Mouse (Mus musculus): ENCODE results near the gene Gm5726. TPM values are rescaled to one million over a fixed set of nuclear protein-coding genes. Genes with fewer than 3 reads are reported as not detected.
"Not testable (repeated sequence)": the region's sequence is repeated elsewhere in the genome, so short reads cannot be mapped to it uniquely, and the experiment has no call there.

Gene Gm5726
- polyA plus RNA-seq (2015; fragmentation: Nextera tagmentation; extraction: Ambion mirVana) = not detected in 2 replicates

DNA sequence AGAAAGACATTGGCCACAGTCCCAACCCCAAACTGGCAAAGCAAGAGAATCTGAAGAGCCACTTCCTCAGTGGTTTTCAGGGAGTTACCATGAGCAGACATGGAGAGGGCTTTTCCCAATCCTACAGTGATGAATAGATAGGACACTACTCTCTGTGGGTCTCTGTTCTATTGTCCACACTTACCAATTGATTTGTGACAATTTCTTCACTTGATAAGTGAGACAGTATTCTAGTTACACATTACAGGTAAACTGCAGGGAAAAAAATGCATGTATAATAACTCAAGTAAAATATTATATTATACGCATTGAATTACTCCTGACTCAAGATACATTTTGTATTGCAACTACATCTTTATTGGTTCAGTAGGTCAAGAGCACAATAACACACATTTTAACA, at the start of gene Gm5726:
Gene Gm5726 (minus strand): TSS at position 101 of the 400 bp plus-strand sequence.
- not testable (repeated sequence) for H3K9me3 ChIP-seq (ENCODE audit: control insufficient read depth, low read length); H3K9ac ChIP-seq (ENCODE audit: low read depth, low read length); ATAC-seq; H3K27me3 ChIP-seq (replicated peaks; ENCODE audit: control insufficient read depth, insufficient read depth, low read length); H3K4me3 ChIP-seq (ENCODE audit: low read length); H3K27ac ChIP-seq (ENCODE audit: low read depth, low read length); H3K4me1 ChIP-seq (ENCODE audit: control insufficient read depth, insufficient read depth, low read depth, low read length); H3K4me2 ChIP-seq (ENCODE audit: low read length); H3K36me3 ChIP-seq (ENCODE audit: control insufficient read depth, insufficient read depth, low read length)
- WGBS = no CpG with 5 or more reads among the region's 1 CpGs

DNA sequence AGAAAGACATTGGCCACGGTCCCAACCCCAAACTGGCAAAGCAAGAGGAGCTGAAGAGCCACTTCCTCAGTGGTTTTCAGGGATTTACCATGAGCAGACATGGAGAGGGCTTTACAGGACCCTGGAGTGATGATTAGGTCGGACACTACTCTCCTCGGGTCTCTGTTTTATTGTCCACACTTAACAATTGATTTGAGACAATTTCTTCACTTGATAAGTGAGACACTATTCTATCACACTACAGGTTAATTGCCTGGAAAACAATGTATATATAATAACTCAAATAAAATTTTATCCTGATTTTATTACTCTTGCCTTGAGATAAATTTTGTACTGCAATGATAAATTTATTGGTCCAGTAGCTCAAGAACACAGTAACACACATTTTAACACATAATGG, 30.6 kb upstream of the Gm5726 start, which contains the start of gene Gm4141:
Gene Gm4141 (minus strand): TSS at position 101 of the 400 bp plus-strand sequence.
- no CpG with 5 or more reads among the region's 3 CpGs for WGBS
- not testable (repeated sequence) for H3K36me3 ChIP-seq (ENCODE audit: control insufficient read depth, insufficient read depth, low read length); H3K9me3 ChIP-seq (ENCODE audit: control insufficient read depth, low read length); H3K4me1 ChIP-seq (ENCODE audit: control insufficient read depth, insufficient read depth, low read depth, low read length); H3K27ac ChIP-seq (ENCODE audit: low read depth, low read length); ATAC-seq; H3K4me3 ChIP-seq (ENCODE audit: low read length); H3K4me2 ChIP-seq (ENCODE audit: low read length); H3K9ac ChIP-seq (ENCODE audit: low read depth, low read length); H3K27me3 ChIP-seq (replicated peaks; ENCODE audit: control insufficient read depth, insufficient read depth, low read length)

DNA sequence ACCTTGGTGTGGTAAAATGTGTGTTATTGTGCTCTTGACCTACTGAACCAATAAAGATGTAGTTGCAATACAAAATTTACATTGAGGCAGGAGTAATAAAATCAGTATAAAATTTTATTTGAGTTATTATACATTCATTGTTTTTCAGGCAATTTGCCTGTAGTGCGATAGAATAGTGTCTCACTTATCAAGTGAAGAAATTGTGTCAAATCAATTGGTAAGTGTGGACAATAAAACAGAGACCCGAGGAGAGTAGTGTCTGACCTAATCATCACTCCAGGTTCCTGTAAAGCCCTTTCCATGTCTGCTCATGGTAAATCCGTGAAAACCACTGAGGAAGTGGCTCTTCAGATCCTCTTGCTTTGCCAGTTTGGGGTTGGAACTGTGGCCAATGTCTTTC, 12.0 kb downstream of the Gm5726 start, which contains the start of gene Vmn1r104:
Gene Vmn1r104 (plus strand): TSS at position 301 of the 400 bp plus-strand sequence.
- not testable (repeated sequence) for ATAC-seq; H3K27ac ChIP-seq (ENCODE audit: low read depth, low read length); H3K4me2 ChIP-seq (ENCODE audit: low read length); H3K9me3 ChIP-seq (ENCODE audit: control insufficient read depth, low read length); H3K9ac ChIP-seq (ENCODE audit: low read depth, low read length); H3K36me3 ChIP-seq (ENCODE audit: control insufficient read depth, insufficient read depth, low read length); H3K4me1 ChIP-seq (ENCODE audit: control insufficient read depth, insufficient read depth, low read depth, low read length); H3K4me3 ChIP-seq (ENCODE audit: low read length); H3K27me3 ChIP-seq (replicated peaks; ENCODE audit: control insufficient read depth, insufficient read depth, low read length)
- WGBS = no CpG with 5 or more reads among the region's 3 CpGs

DNA sequence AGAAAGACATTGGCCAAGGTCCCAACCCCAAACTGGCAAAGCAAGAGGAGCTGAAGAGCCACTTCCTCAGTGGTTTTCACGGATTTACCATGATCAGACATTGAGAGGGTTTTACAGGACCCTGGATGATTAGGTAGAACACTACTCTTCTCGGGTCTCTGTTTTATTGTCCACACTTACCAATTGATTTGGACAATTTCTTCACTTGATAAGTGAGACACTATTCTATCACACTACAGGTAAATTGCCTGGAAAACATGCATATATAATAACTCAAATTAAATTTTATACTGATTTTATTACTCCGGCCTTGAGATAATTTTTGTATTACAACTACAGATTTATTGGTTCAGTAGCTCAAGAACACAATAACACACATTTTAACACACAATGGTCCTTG, 35.1 kb downstream of the Gm5726 start, which contains the start of gene Vmn1r103:
Gene Vmn1r103 (minus strand): TSS at position 101 of the 400 bp plus-strand sequence.
- H3K9ac ChIP-seq (ENCODE audit: low read depth, low read length); ATAC-seq; H3K36me3 ChIP-seq (ENCODE audit: control insufficient read depth, insufficient read depth, low read length); H3K4me2 ChIP-seq (ENCODE audit: low read length); H3K9me3 ChIP-seq (ENCODE audit: control insufficient read depth, low read length); H3K4me1 ChIP-seq (ENCODE audit: control insufficient read depth, insufficient read depth, low read depth, low read length); H3K27ac ChIP-seq (ENCODE audit: low read depth, low read length); H3K4me3 ChIP-seq (ENCODE audit: low read length); H3K27me3 ChIP-seq (replicated peaks; ENCODE audit: control insufficient read depth, insufficient read depth, low read length): not testable (repeated sequence)
- WGBS = no CpG with 5 or more reads among the region's 3 CpGs

Other genes starting within 250 kb of the Gm5726 start
- gene Gm4133, start 211.7 kb downstream of the Gm5726 start, polyA plus RNA-seq (2015; fragmentation: Nextera tagmentation; extraction: Ambion mirVana) = not detected in 2 replicates
- not detected in 2 replicates for gene Gm5728, start 170.3 kb downstream of the Gm5726 start, polyA plus RNA-seq (2015; fragmentation: Nextera tagmentation; extraction: Ambion mirVana)
- not detected in 2 replicates for gene Vmn1r100, start 127.8 kb downstream of the Gm5726 start, polyA plus RNA-seq (2015; fragmentation: Nextera tagmentation; extraction: Ambion mirVana)
- not detected in 2 replicates for gene Vmn1r101, start 103.2 kb downstream of the Gm5726 start, polyA plus RNA-seq (2015; fragmentation: Nextera tagmentation; extraction: Ambion mirVana)
- gene Gm10670, start 70.8 kb downstream of the Gm5726 start, polyA plus RNA-seq (2015; fragmentation: Nextera tagmentation; extraction: Ambion mirVana) = not detected in 2 replicates
- gene Vmn1r103, start 35.2 kb downstream of the Gm5726 start, polyA plus RNA-seq (2015; fragmentation: Nextera tagmentation; extraction: Ambion mirVana) = not detected in 2 replicates
- gene Vmn1r104, start 11.9 kb downstream of the Gm5726 start, polyA plus RNA-seq (2015; fragmentation: Nextera tagmentation; extraction: Ambion mirVana) = not detected in 2 replicates
- not detected in 2 replicates for gene Gm4141, start 30.5 kb upstream of the Gm5726 start, polyA plus RNA-seq (2015; fragmentation: Nextera tagmentation; extraction: Ambion mirVana)
- gene Gm4513, start 53.3 kb upstream of the Gm5726 start, polyA plus RNA-seq (2015; fragmentation: Nextera tagmentation; extraction: Ambion mirVana) = not detected in 2 replicates
- gene Vmn1r107, start 123.2 kb upstream of the Gm5726 start, polyA plus RNA-seq (2015; fragmentation: Nextera tagmentation; extraction: Ambion mirVana) = not detected in 2 replicates
- gene Vmn1r111, start 157.5 kb upstream of the Gm5726 start, polyA plus RNA-seq (2015; fragmentation: Nextera tagmentation; extraction: Ambion mirVana) = not detected in 2 replicates
- gene Gm10668, start 184.9 kb upstream of the Gm5726 start, polyA plus RNA-seq (2015; fragmentation: Nextera tagmentation; extraction: Ambion mirVana) = not detected in 2 replicates
- not detected in 2 replicates for gene Vmn1r112, start 225.4 kb upstream of the Gm5726 start, polyA plus RNA-seq (2015; fragmentation: Nextera tagmentation; extraction: Ambion mirVana)
- not detected in 2 replicates for gene Vmn1r113, start 241.5 kb upstream of the Gm5726 start, polyA plus RNA-seq (2015; fragmentation: Nextera tagmentation; extraction: Ambion mirVana)

Data from hindbrain, embryonic 16.5 days (tissue).